Mouse (Mus musculus) E14TG2a.4 (cell line): ENCODE measurements around the gene Hsf4.
"Not testable (repeated sequence)": the region's sequence is repeated elsewhere in the genome, so short reads cannot be mapped to it uniquely, and the experiment has no call there.

Experiments
- H3K27me3 ChIP-seq: 2 replicates; pipeline ENCODE4 v1.6.1; 2014; ENCODE audit warnings: low read length, control low read depth; ENCODE audit not compliant: insufficient read depth
- H3K36me3 ChIP-seq: 2 replicates; pipeline ENCODE4 v1.6.1; 2014; ENCODE audit warnings: low read length, control low read depth; ENCODE audit not compliant: insufficient read depth
- H3K4me1 ChIP-seq: replicated peaks from 2 replicates; pipeline ENCODE4 v1.6.1; 2014; ENCODE audit warnings: low read depth, low read length, control low read depth
- H3K4me3 ChIP-seq: replicated peaks from 2 replicates; pipeline ENCODE4 v1.5.1; 2014; ENCODE audit warnings: mild to moderate bottlenecking, low read length
- H3K9me3 ChIP-seq: 2 replicates; pipeline ENCODE4 v1.6.1; 2014; ENCODE audit warnings: low read length, control low read depth
- CTCF ChIP-seq: conservative IDR thresholded peaks from 2 replicates; pipeline ENCODE4 v1.5.1; 2014; ENCODE audit warnings: low read length
- NANOG ChIP-seq: IDR thresholded peaks from 2 replicates; pipeline ENCODE4 v1.6.1; 2014; ENCODE audit warnings: borderline replicate concordance, low read length, mixed read lengths
- POU5F1 ChIP-seq: IDR thresholded peaks from 2 replicates; pipeline ENCODE4 v1.6.1; 2014; ENCODE audit warnings: low read length, borderline replicate concordance

Gene Hsf4

DNA sequence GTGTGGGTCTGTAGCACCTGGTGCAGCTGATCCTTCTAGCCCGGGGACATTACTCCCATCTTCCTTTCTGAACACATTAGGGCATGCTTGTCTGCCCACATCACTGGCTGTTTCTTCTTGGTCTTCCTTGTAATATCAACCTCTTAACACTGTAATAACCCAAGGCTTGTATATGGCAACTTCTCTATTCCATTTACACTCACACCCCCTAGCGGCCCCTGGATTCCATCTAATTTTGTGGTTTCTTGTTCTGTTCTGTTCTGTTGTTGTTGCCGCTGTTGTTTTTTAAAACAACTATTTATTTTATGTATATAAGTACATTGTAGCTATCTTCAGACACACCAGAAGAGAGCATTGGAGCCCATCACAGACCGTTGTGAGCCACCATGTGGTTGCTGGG is 17.3 kb downstream of the Hsf4 start:
- Histone ChIP-seq H3K27me3 (peaks cover 46% of the 10 kb centered on the region), H3K9me3 (no peaks in the 10 kb centered on the region), H3K36me3 (peaks cover 20% of the 10 kb centered on the region), H3K4me3 (no peak overlapping the region), H3K4me1 (peaks cover 63% of the 10 kb centered on the region)
- 0 out of 2 replicates have a peak, but pooled peaks have one; percentile 15 for TF ChIP-seq CTCF
- no peak for TF ChIP-seq NANOG

DNA sequence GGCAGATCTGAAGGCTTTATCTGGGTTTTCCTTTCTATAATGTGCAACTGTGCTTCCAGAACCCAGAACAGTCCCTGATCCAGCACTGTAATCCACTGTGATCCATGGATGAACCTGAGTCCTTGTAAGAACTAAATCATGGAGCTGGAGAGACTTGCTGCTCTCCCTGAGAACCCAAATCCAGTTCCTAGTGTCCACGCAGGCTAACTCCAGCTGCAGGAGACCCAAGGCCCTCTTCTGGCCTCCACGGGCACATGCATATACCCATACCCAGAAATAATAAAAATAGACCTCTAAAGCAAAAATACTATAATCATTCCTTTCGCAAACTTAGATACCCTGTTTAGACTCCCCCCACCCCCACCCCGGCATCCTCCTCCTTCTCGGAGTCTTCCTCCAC is 18.6 kb downstream of the Hsf4 start:
- peaks cover 45% of the 10 kb centered on the region for H3K27me3 ChIP-seq
- peaks cover 15% of the 10 kb centered on the region for H3K36me3 ChIP-seq
- TF ChIP-seq NANOG (no peak), POU5F1 (no peak), CTCF (no peak)
- H3K4me1 ChIP-seq, result peaks cover 64% of the 10 kb centered on the region
- no peaks in the 10 kb centered on the region for H3K9me3 ChIP-seq
- peak overlapping the region; percentile 87; the same call in 1 of the 2 replicates for H3K4me3 ChIP-seq

DNA sequence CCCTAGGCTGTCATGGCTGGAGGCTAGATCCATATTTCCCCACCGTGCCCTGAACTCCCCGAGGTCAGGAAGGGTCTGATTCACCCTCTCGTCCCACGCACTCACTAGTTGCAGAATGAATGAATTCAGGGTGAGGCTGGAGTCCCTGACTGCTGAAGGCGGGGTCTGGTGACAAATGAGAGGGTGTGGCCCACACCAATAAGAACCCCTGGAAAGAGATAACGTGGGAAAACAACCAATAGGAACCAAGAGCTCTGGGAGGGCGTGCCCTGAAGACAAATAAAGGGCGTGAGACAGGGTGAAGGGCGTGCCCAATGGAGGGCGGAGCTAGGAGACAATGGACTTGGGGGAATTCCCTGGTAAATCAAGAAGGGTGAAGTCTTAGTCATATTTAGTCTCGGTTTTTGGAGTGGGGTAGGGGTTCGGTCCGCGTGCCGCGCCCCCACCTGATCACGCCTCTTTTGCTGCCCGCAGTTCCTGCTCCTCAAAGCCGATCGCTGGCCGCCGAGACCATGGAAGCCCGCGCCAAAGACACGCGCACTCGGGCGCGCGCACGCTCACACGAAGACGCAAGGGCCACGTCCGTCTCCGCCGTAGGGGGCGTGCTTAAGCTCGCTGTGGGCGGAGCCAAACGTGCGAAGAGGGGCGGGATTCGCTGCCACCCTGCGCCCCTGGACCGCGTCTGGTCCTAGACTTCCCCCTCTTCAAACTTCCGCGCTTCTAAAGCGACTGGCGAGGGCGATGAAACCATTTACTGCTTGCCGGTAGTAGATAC is 19.5 kb downstream of the Hsf4 start:
- Histone ChIP-seq H3K36me3 (peaks cover 15% of the 10 kb centered on the region), H3K4me3 (peak overlapping the region; percentile 87), H3K4me1 (peaks cover 67% of the 10 kb centered on the region), H3K9me3 (no peaks in the 10 kb centered on the region), H3K27me3 (peaks cover 48% of the 10 kb centered on the region)
- no peak for TF ChIP-seq CTCF
- no peak for TF ChIP-seq POU5F1

DNA sequence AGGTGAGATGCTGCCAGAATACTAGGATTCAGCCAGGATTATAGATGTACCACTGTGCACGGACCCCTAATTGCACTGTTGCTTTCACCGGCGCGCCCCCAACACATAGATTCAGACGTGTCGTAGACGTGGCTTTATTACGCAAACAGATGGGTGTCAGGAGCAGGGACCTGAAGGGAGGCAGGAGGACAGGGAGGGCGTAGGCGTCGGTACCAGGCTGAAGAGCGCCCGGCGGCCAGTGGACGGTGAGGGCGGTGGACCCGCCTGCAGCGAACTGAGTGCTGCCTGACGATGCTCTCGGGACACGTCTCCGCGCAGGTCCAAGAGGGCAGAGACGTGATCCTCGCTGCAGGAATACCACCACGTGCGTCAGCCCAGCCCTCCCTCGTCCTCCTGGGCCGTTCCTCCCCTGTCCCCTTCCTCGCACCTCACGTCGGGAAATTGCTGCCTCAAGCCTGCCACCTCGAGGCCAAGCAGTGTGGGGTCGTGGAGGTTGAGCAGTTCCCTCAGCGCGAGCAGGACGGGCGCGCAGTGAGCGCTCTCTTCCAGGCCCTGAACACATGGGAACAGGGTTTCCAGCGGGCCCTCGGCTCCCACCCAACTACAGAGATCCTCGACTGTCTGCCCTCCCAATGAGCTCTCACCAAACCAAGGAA is 20.3 kb downstream of the Hsf4 start, which contains the start of gene 4931428F04Rik:
Gene 4931428F04Rik, minus strand, starts transcription at position 60 of the 656 bp plus-strand sequence.
- Histone ChIP-seq H3K4me1 (peaks cover 73% of the 10 kb centered on the region), H3K9me3 (no peaks in the 10 kb centered on the region), H3K4me3 (peak within 1 kb of the TSS; percentile 87), H3K36me3 (peaks cover 10% of the 10 kb centered on the region), H3K27me3 (peaks cover 42% of the 10 kb centered on the region)
- no peak for TF ChIP-seq POU5F1
- no peak for TF ChIP-seq NANOG
- no peak; the same call in 1 of the 2 replicates for TF ChIP-seq CTCF

DNA sequence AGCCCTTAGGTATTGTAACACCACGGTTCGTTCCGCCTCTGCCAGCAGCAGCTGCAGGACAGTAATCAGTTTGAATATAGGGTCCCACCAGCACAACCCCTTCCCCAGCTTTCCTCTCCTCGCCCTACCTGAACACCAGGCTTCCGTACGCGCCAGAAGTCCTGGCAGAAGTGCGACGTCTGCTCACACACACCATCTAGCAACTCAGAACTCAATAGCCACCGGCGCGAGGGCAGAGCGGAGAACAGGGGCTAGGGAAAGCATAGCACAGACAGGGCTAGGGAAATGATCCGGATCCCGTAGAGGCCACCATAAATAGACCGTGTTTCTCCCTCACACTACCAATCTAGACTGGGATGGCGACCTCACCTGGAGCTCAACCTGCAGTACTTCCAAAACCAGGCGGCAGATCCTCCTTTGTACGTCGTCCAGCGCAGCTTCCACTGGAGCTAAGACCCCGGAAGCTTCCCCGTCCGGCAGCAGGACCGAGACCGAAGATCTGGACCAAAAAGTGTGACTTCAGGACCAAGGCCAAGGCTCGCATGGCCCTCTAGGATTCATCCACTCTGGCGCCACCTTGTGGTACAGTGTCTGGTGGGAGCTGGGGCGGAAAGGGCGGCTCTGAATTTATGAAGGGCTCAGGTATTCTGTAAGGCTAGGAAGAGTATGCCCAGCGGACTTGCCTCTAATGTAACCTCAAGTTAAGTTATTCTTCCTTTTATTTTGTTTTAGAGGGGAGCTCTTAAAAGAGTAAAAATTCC is 21.1 kb downstream of the Hsf4 start:
- Histone ChIP-seq H3K36me3 (peaks cover 3% of the 10 kb centered on the region; the same call in 1 of the 2 replicates), H3K9me3 (no peaks in the 10 kb centered on the region), H3K27me3 (peaks cover 34% of the 10 kb centered on the region), H3K4me3 (peak overlapping the region; percentile 87), H3K4me1 (peaks cover 73% of the 10 kb centered on the region)
- peak; percentile 94 for TF ChIP-seq CTCF
- no peak for TF ChIP-seq POU5F1
- no peak for TF ChIP-seq NANOG

- Histone ChIP-seq H3K27me3 (peaks cover 30% of the 10 kb centered on the region), H3K4me1 (peaks cover 73% of the 10 kb centered on the region)
- H3K36me3 ChIP-seq, H3K4me3 ChIP-seq, H3K9me3 ChIP-seq: not testable (repeated sequence)
Observed at GRCm38 (mm10) chr8:105291364-105291763, 21.8 kb downstream of the Hsf4 start.

GRCm38 (mm10) chr8:105291802-105292201 is 22.2 kb downstream of the Hsf4 start:
- Histone ChIP-seq H3K4me1 (peaks cover 73% of the 10 kb centered on the region), H3K27me3 (peaks cover 27% of the 10 kb centered on the region)
- H3K36me3 ChIP-seq, H3K4me3 ChIP-seq, H3K9me3 ChIP-seq: not testable (repeated sequence)

- H3K9me3 ChIP-seq, result no peaks in the 10 kb centered on the region
- TF ChIP-seq POU5F1 (no peak), NANOG (no peak), CTCF (no peak)
- H3K27me3 ChIP-seq, result peaks cover 26% of the 10 kb centered on the region
- H3K4me3 ChIP-seq, result peak overlapping the region; percentile 79
- no peaks in the 10 kb centered on the region for H3K36me3 ChIP-seq
- peaks cover 77% of the 10 kb centered on the region for H3K4me1 ChIP-seq
Observed at GRCm38 (mm10) chr8:105292471-105292870, 22.9 kb downstream of the Hsf4 start.

GRCm38 (mm10) chr8:105293405-105293804 is 23.8 kb downstream of the Hsf4 start:
- Histone ChIP-seq H3K36me3 (peaks cover 3% of the 10 kb centered on the region), H3K27me3 (peaks cover 26% of the 10 kb centered on the region), H3K4me3 (peak overlapping the region; percentile 79), H3K4me1 (peaks cover 75% of the 10 kb centered on the region), H3K9me3 (no peaks in the 10 kb centered on the region)
- no peak for TF ChIP-seq CTCF
- TF ChIP-seq NANOG, result no peak
- TF ChIP-seq POU5F1, result no peak
